Mouse (Mus musculus): ENCODE measurements at regions not wholly inside any gene's neighbourhood (a gene's known extent, or its start where the extent isn't known, plus 50 kb on each side); places are given as distances from the start of the nearest gene placed in this dataset.

- TF ChIP-seq CTCF (IDR thresholded peaks at IDR 0.05; ENCODE audit: low read depth) = no peak
- TF ChIP-seq EP300 (IDR thresholded peaks at IDR 0.05; ENCODE audit: low read depth) = no peak
Observed at GRCm38 (mm10) chr9:25833295-25833694, 351.9 kb downstream of the Eepd1 start.

Measured in liver, embryonic 14.5 days (tissue).